In the genomic region with DNA sequence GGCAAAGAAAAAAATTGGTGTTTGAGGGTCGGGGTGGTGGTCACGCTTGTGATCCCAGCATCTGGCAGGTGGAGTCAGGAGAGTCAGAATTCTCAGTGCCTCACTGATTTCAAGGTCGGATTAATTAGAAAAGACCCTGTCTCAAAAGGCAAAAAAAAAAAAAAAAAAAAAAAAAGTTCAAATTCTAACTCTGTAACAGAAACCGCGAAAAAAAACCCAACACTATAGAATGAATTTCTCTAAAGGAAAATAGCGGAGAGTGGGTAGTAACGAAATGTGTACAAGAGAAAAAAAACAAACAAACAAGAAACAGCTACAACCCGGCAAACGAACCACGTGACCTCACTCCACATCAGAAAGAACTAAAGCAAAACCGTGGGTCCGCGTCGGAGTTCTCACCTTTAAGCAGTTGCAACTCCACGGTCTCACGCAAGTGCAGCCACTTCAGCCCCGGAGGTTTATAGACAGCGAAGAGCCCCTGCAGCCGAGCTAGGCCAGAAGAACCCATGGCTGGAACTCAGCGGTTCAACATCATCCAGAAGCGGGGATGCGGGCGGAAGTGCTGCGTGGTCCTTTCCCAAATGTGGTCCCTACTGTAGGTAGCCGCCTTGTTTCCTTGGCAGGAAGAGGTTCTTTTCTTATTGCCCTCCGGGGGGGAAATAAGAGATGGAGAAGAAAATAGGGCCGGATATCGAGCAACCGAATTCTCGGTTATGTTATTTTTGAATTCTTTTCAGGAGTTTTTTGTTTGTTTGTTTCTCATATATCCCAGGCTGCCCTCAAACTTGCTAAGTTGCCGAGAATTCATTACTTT, we compare ENCODE assay signal across 8 mouse cellular contexts. TPM values are rescaled to one million over a fixed set of nuclear protein-coding genes. Genes with fewer than 3 reads are reported as not detected.
A peak's percentile ranks its signal among the peaks of the same experiment; 100 is the strongest.
DNase-seq lines count a peak whose midpoint lies in the region; ATAC-seq lines count a peak whose summit lies in the region.

A gene (plus strand): TSS at position 390 of the 814 bp plus-strand sequence.

- H3K9ac ChIP-seq in hindbrain, embryonic 11.5 days (ENCODE audit: low read depth, low read length): peak within 1 kb of the TSS; percentile 80

- H3K4me3 ChIP-seq in hindbrain, embryonic 11.5 days (ENCODE audit: low read depth, low read length): peak within 1 kb of the TSS; percentile 65

- no peaks in the 10 kb centered on the region for H3K27me3 ChIP-seq in hindbrain, embryonic 11.5 days (ENCODE audit: control insufficient read depth, insufficient read depth, low read length)

- 0 out of 2 replicates have a peak, but pooled peaks cover 2% of the 10 kb centered on the region for H3K4me1 ChIP-seq in hindbrain, embryonic 11.5 days (replicated peaks; ENCODE audit: control insufficient read depth, insufficient read depth, low read length)

- H3K36me3 ChIP-seq in hindbrain, embryonic 11.5 days (ENCODE audit: control insufficient read depth, insufficient read depth, low read length): peaks cover 19% of the 10 kb centered on the region

- H3K4me2 ChIP-seq in hindbrain, embryonic 11.5 days (replicated peaks; ENCODE audit: low read depth, low read length): peak within 1 kb of the TSS; percentile 79

- no peaks in the 10 kb centered on the region for H3K9me3 ChIP-seq in hindbrain, embryonic 11.5 days (ENCODE audit: control insufficient read depth, low read length)

- WGBS in hindbrain, embryonic 11.5 days: 2% methylated on average over 31 of the region's 31 CpGs

- DNase-seq in MN1 (ENCODE audit: low spot score): peak; percentile 94
- peak; percentile 98 for DNase-seq in cerebellum, adult 9-10 months
- peak; percentile 88 to 99 for DNase-seq in frontal cortex, adult 2 months (ENCODE audit: extremely low spot score in 1 of 2, low spot score in 1 of 2)
- peak; percentile 97 for DNase-seq in hindbrain, embryonic 11.5 days (ENCODE audit: low spot score)
- peak; percentile 88 to 92 for DNase-seq in layer of hippocampus, postnatal 10 days (ENCODE audit: low spot score in 2 of 2)
- peak; percentile 96 for DNase-seq in lung, postnatal 10 days
- peak; percentile 80 for DNase-seq in ovary, postnatal 36 days (ENCODE audit: low spot score)
- DNase-seq in thymus, postnatal 25 days: peak; percentile 89

- no peak within 1 kb of the TSS for H3K27ac ChIP-seq in hindbrain, embryonic 11.5 days (ENCODE audit: low read depth, low read length)

- peak; percentile 76 for ATAC-seq in hindbrain, embryonic 11.5 days (ENCODE audit: low FRiP score)

RNA-seq across cellular contexts. Expression of the gene that starts here (rescaled TPM):
- polyA plus RNA-seq in frontal cortex, adult 2 months (2012; rRNA removed): 42.3 and 42.7 TPM in 2 replicates
- polyA plus RNA-seq in hindbrain, embryonic 11.5 days (2014; fragmentation: Nextera tagmentation; extraction: Ambion mirVana): 37.7 and 39.7 TPM in 2 replicates
- 10 to 100 TPM; 32.4 to 35.9 TPM for total RNA-seq in layer of hippocampus, postnatal 10 days (2021)
